Mouse (Mus musculus): Measurements from ENCODE around the gene Wdtc1. TPM values are rescaled to one million over a fixed set of nuclear protein-coding genes. Genes with fewer than 3 reads are reported as not detected.

Wdtc1 gene
- polyA plus RNA-seq, 1 experiment from 2014 or later: 24.9 TPM

Small RNA genes lying within 50 kb of the gene (microRNA-seq; reads per million reads assigned to microRNA genes)
- gene Mir5122: 2.1 reads per million, percentile 12 among the genes with 10 or more reads in this experiment

Other genes with a start within 250 kb of the Wdtc1 start
- 19.6 and 23.1 TPM in 2 replicates for gene Wasf2, start 223.0 kb downstream of the Wdtc1 start, polyA plus RNA-seq (2014; fragmentation: Nextera tagmentation; extraction: Ambion mirVana)
- 0.95 and 2.9 TPM in 2 replicates for gene Cd164l2, start 141.3 kb downstream of the Wdtc1 start, polyA plus RNA-seq (2014; fragmentation: Nextera tagmentation; extraction: Ambion mirVana)
- gene Gpr3, start 140.9 kb downstream of the Wdtc1 start, polyA plus RNA-seq (2014; fragmentation: Nextera tagmentation; extraction: Ambion mirVana): 1.3 and 2.4 TPM in 2 replicates
- gene Map3k6, start 112.7 kb downstream of the Wdtc1 start, polyA plus RNA-seq (2014; fragmentation: Nextera tagmentation; extraction: Ambion mirVana): 0.92 and 1.9 TPM in 2 replicates
- 0.25 and 0.31 TPM in 2 replicates for gene Sytl1, start 90.4 kb downstream of the Wdtc1 start, polyA plus RNA-seq (2014; fragmentation: Nextera tagmentation; extraction: Ambion mirVana)
- 115 and 121 TPM in 2 replicates for gene Tmem222, start 75.7 kb downstream of the Wdtc1 start, polyA plus RNA-seq (2014; fragmentation: Nextera tagmentation; extraction: Ambion mirVana)
- 8.2 and 8.3 TPM in 2 replicates for gene Slc9a1, start 16.2 kb upstream of the Wdtc1 start, polyA plus RNA-seq (2014; fragmentation: Nextera tagmentation; extraction: Ambion mirVana)
- 0.09 and 0.15 TPM in 2 replicates for gene Tent5b, start 126.7 kb upstream of the Wdtc1 start, polyA plus RNA-seq (2014; fragmentation: Nextera tagmentation; extraction: Ambion mirVana)
- 5.5 and 7.8 TPM in 2 replicates for gene Trnp1, start 145.1 kb upstream of the Wdtc1 start, polyA plus RNA-seq (2014; fragmentation: Nextera tagmentation; extraction: Ambion mirVana)
- 0.19 and 0.37 TPM in 2 replicates for gene Kdf1, start 165.5 kb upstream of the Wdtc1 start, polyA plus RNA-seq (2014; fragmentation: Nextera tagmentation; extraction: Ambion mirVana)
- gene Nudc, start 192.5 kb upstream of the Wdtc1 start, polyA plus RNA-seq (2014; fragmentation: Nextera tagmentation; extraction: Ambion mirVana): 162 and 163 TPM in 2 replicates
- not detected in 2 replicates for gene Nr0b2, start 199.9 kb upstream of the Wdtc1 start, polyA plus RNA-seq (2014; fragmentation: Nextera tagmentation; extraction: Ambion mirVana)
- 6.4 and 7.3 TPM in 2 replicates for gene Gpatch3, start 221.3 kb upstream of the Wdtc1 start, polyA plus RNA-seq (2014; fragmentation: Nextera tagmentation; extraction: Ambion mirVana)
- gene Gpn2, start 230.9 kb upstream of the Wdtc1 start, polyA plus RNA-seq (2014; fragmentation: Nextera tagmentation; extraction: Ambion mirVana): 20.3 and 21.4 TPM in 2 replicates
- gene Sfn, start 248.7 kb upstream of the Wdtc1 start, polyA plus RNA-seq (2014; fragmentation: Nextera tagmentation; extraction: Ambion mirVana): 0.88 and 1.3 TPM in 2 replicates

All from midbrain, embryonic 14.5 days (tissue).